Mouse (Mus musculus): Measurements from ENCODE around the gene Sugct. TPM values are rescaled to one million over a fixed set of nuclear protein-coding genes. Genes with fewer than 3 reads are reported as not detected.

The Sugct gene
- polyA plus RNA-seq, 1 experiment from 2014 or later: 9.3 TPM

GRCm38 (mm10) chr13:16915697-16916096, 779.7 kb downstream of the Sugct start:
- Histone ChIP-seq H3K36me3 (ENCODE audit: insufficient read depth, low read length) (no peaks in the 10 kb centered on the region), H3K27me3 (replicated peaks; ENCODE audit: insufficient read depth, low read length) (no peaks in the 10 kb centered on the region), H3K27ac (ENCODE audit: low read length) (no peak overlapping the region), H3K9ac (replicated peaks; ENCODE audit: low read depth) (no peak overlapping the region), H3K4me1 (ENCODE audit: insufficient read depth, low read depth, low read length) (no peaks in the 10 kb centered on the region), H3K4me3 (ENCODE audit: low read depth, low read length) (no peak overlapping the region), H3K9me3 (ENCODE audit: low read length) (no peaks in the 10 kb centered on the region), H3K4me2 (replicated peaks; ENCODE audit: low read depth, low read length) (no peak overlapping the region)
- no peak for DNase-seq (ENCODE audit: low spot score)
- no peak for ATAC-seq
- no peak for TF ChIP-seq CTCF (IDR thresholded peaks at IDR 0.05)
- TF ChIP-seq EP300 (IDR thresholded peaks at IDR 0.05): no peak

- no peaks in the 10 kb centered on the region for H3K9me3 ChIP-seq (ENCODE audit: low read length)
- no peak overlapping the region for H3K9ac ChIP-seq (replicated peaks; ENCODE audit: low read depth)
- no peaks in the 10 kb centered on the region for H3K36me3 ChIP-seq (ENCODE audit: insufficient read depth, low read length)
- no peak overlapping the region for H3K4me2 ChIP-seq (replicated peaks; ENCODE audit: low read depth, low read length)
- DNase-seq (ENCODE audit: low spot score): no peak
- no peak for ATAC-seq
- no peaks in the 10 kb centered on the region for H3K27me3 ChIP-seq (replicated peaks; ENCODE audit: insufficient read depth, low read length)
- TF ChIP-seq EP300 (IDR thresholded peaks at IDR 0.05): no peak
- no peak for TF ChIP-seq CTCF (IDR thresholded peaks at IDR 0.05)
- H3K4me3 ChIP-seq (ENCODE audit: low read depth, low read length): no peak overlapping the region
- H3K27ac ChIP-seq (ENCODE audit: low read length): no peak overlapping the region
- no peaks in the 10 kb centered on the region for H3K4me1 ChIP-seq (ENCODE audit: insufficient read depth, low read depth, low read length)
Observed at GRCm38 (mm10) chr13:16912214-16912613, 783.1 kb downstream of the Sugct start.

- ATAC-seq (no peak), DNase-seq (ENCODE audit: low spot score) (no peak)
- H3K4me1 ChIP-seq (ENCODE audit: insufficient read depth, low read depth, low read length): no peaks in the 10 kb centered on the region
- no peaks in the 10 kb centered on the region for H3K27me3 ChIP-seq (replicated peaks; ENCODE audit: insufficient read depth, low read length)
- no peak overlapping the region for H3K4me2 ChIP-seq (replicated peaks; ENCODE audit: low read depth, low read length)
- no peak for TF ChIP-seq CTCF (IDR thresholded peaks at IDR 0.05)
- TF ChIP-seq EP300 (IDR thresholded peaks at IDR 0.05): no peak
- H3K27ac ChIP-seq (ENCODE audit: low read length): no peak overlapping the region
- H3K9me3 ChIP-seq (ENCODE audit: low read length): no peaks in the 10 kb centered on the region
- 63% methylated on average over 1 of the region's 1 CpGs for WGBS
- H3K36me3 ChIP-seq (ENCODE audit: insufficient read depth, low read length): no peaks in the 10 kb centered on the region
- H3K9ac ChIP-seq (replicated peaks; ENCODE audit: low read depth): no peak overlapping the region
- no peak overlapping the region for H3K4me3 ChIP-seq (ENCODE audit: low read depth, low read length)
Observed at GRCm38 (mm10) chr13:16906974-16907373, 788.4 kb downstream of the Sugct start.

- no peaks in the 10 kb centered on the region for H3K36me3 ChIP-seq (ENCODE audit: insufficient read depth, low read length)
- H3K9ac ChIP-seq (replicated peaks; ENCODE audit: low read depth): no peak overlapping the region
- H3K9me3 ChIP-seq (ENCODE audit: low read length): no peaks in the 10 kb centered on the region
- TF ChIP-seq EP300 (IDR thresholded peaks at IDR 0.05) (no peak), CTCF (IDR thresholded peaks at IDR 0.05) (no peak)
- H3K4me1 ChIP-seq (ENCODE audit: insufficient read depth, low read depth, low read length): no peaks in the 10 kb centered on the region
- 87% methylated on average over 4 of the region's 4 CpGs for WGBS
- no peaks in the 10 kb centered on the region for H3K27me3 ChIP-seq (replicated peaks; ENCODE audit: insufficient read depth, low read length)
- H3K4me2 ChIP-seq (replicated peaks; ENCODE audit: low read depth, low read length): no peak overlapping the region
- no peak for DNase-seq (ENCODE audit: low spot score)
- no peak for ATAC-seq
- no peak overlapping the region for H3K27ac ChIP-seq (ENCODE audit: low read length)
- H3K4me3 ChIP-seq (ENCODE audit: low read depth, low read length): no peak overlapping the region
Observed at GRCm38 (mm10) chr13:16901424-16901823, 793.9 kb downstream of the Sugct start.

- Histone ChIP-seq H3K9ac (replicated peaks; ENCODE audit: low read depth) (no peak overlapping the region), H3K27ac (ENCODE audit: low read length) (no peak overlapping the region), H3K9me3 (ENCODE audit: low read length) (no peaks in the 10 kb centered on the region), H3K4me2 (replicated peaks; ENCODE audit: low read depth, low read length) (no peak overlapping the region), H3K4me3 (ENCODE audit: low read depth, low read length) (no peak overlapping the region), H3K27me3 (replicated peaks; ENCODE audit: insufficient read depth, low read length) (no peaks in the 10 kb centered on the region), H3K36me3 (ENCODE audit: insufficient read depth, low read length) (no peaks in the 10 kb centered on the region), H3K4me1 (ENCODE audit: insufficient read depth, low read depth, low read length) (no peaks in the 10 kb centered on the region)
- ATAC-seq (no peak), DNase-seq (ENCODE audit: low spot score) (no peak)
- no peak for TF ChIP-seq EP300 (IDR thresholded peaks at IDR 0.05)
- no peak for TF ChIP-seq CTCF (IDR thresholded peaks at IDR 0.05)
Observed at GRCm38 (mm10) chr13:16898084-16898792, 797.1 kb downstream of the Sugct start.

GRCm38 (mm10) chr13:16878056-16878455, 817.3 kb downstream of the Sugct start:
- no peak overlapping the region for H3K4me2 ChIP-seq (replicated peaks; ENCODE audit: low read depth, low read length)
- H3K27ac ChIP-seq (ENCODE audit: low read length): no peak overlapping the region
- H3K4me1 ChIP-seq (ENCODE audit: insufficient read depth, low read depth, low read length): no peaks in the 10 kb centered on the region
- H3K9ac ChIP-seq (replicated peaks; ENCODE audit: low read depth): no peak overlapping the region
- ATAC-seq: no peak
- H3K36me3 ChIP-seq (ENCODE audit: insufficient read depth, low read length): no peaks in the 10 kb centered on the region
- TF ChIP-seq EP300 (IDR thresholded peaks at IDR 0.05) (no peak), CTCF (IDR thresholded peaks at IDR 0.05) (no peak)
- DNase-seq (ENCODE audit: low spot score): no peak
- no peaks in the 10 kb centered on the region for H3K27me3 ChIP-seq (replicated peaks; ENCODE audit: insufficient read depth, low read length)
- no peaks in the 10 kb centered on the region for H3K9me3 ChIP-seq (ENCODE audit: low read length)
- WGBS: 57% methylated on average over 1 of the region's 1 CpGs
- H3K4me3 ChIP-seq (ENCODE audit: low read depth, low read length): no peak overlapping the region

GRCm38 (mm10) chr13:16859986-16860385, 835.4 kb downstream of the Sugct start:
- no peak overlapping the region for H3K9ac ChIP-seq (replicated peaks; ENCODE audit: low read depth)
- H3K36me3 ChIP-seq (ENCODE audit: insufficient read depth, low read length): no peaks in the 10 kb centered on the region
- H3K4me2 ChIP-seq (replicated peaks; ENCODE audit: low read depth, low read length): no peak overlapping the region
- no peak for ATAC-seq
- DNase-seq (ENCODE audit: low spot score): peak; percentile 39
- H3K27me3 ChIP-seq (replicated peaks; ENCODE audit: insufficient read depth, low read length): no peaks in the 10 kb centered on the region
- H3K27ac ChIP-seq (ENCODE audit: low read length): no peak overlapping the region
- WGBS: 40% methylated on average over 2 of the region's 2 CpGs
- no peak overlapping the region for H3K4me3 ChIP-seq (ENCODE audit: low read depth, low read length)
- no peaks in the 10 kb centered on the region for H3K9me3 ChIP-seq (ENCODE audit: low read length)
- H3K4me1 ChIP-seq (ENCODE audit: insufficient read depth, low read depth, low read length): no peaks in the 10 kb centered on the region
- no peak for TF ChIP-seq EP300 (IDR thresholded peaks at IDR 0.05)
- TF ChIP-seq CTCF (IDR thresholded peaks at IDR 0.05): no peak
